Mouse (Mus musculus): ENCODE measurements around the gene Lyz1. TPM values are rescaled to one million over a fixed set of nuclear protein-coding genes. Genes with fewer than 3 reads are reported as not detected.
"Not testable (repeated sequence)": the region's sequence is repeated elsewhere in the genome, so short reads cannot be mapped to it uniquely, and the experiment has no call there.

Lyz1 gene
- polyA plus RNA-seq, 1 experiment from 2014 or later: not detected

- Histone ChIP-seq H3K4me3 (no peak overlapping the region), H3K4me2 (no peak overlapping the region), H3K27ac (replicated peaks) (no peak overlapping the region), H3K9ac (no peak overlapping the region), H3K9me3 (no peaks in the 10 kb centered on the region), H3K36me3 (no peaks in the 10 kb centered on the region), H3K27me3 (no peaks in the 10 kb centered on the region), H3K4me1 (replicated peaks) (no peaks in the 10 kb centered on the region)
- WGBS: 94% methylated on average over 5 of the region's 5 CpGs
- ATAC-seq (ENCODE audit: low FRiP score, low read depth): no peak
These were observed 11.7 kb upstream of the Lyz1 start for GRCm38 (mm10) chr10:117304371-117304770.

- ATAC-seq (ENCODE audit: low FRiP score, low read depth): no peak
- no peak overlapping the region for H3K4me2 ChIP-seq
- H3K27me3 ChIP-seq: no peaks in the 10 kb centered on the region
- WGBS: 85% methylated on average over 1 of the region's 1 CpGs
- H3K9ac ChIP-seq: no peak overlapping the region
- H3K9me3 ChIP-seq: no peaks in the 10 kb centered on the region
- H3K27ac ChIP-seq (replicated peaks): no peak overlapping the region
- no peak overlapping the region for H3K4me3 ChIP-seq
- no peaks in the 10 kb centered on the region for H3K36me3 ChIP-seq
- no peaks in the 10 kb centered on the region for H3K4me1 ChIP-seq (replicated peaks)
These were observed 9.0 kb upstream of the Lyz1 start for GRCm38 (mm10) chr10:117301688-117302087.

- Histone ChIP-seq H3K9ac (no peak overlapping the region), H3K4me2 (no peak overlapping the region), H3K36me3 (no peaks in the 10 kb centered on the region), H3K9me3 (no peaks in the 10 kb centered on the region), H3K4me1 (replicated peaks) (no peaks in the 10 kb centered on the region), H3K27me3 (no peaks in the 10 kb centered on the region), H3K4me3 (no peak overlapping the region), H3K27ac (replicated peaks) (no peak overlapping the region)
- no peak for ATAC-seq (ENCODE audit: low FRiP score, low read depth)
- WGBS: 81% methylated on average over 5 of the region's 5 CpGs
These were observed 7.3 kb upstream of the Lyz1 start for GRCm38 (mm10) chr10:117299901-117300520.

GRCm38 (mm10) chr10:117299106-117299505, 6.4 kb upstream of the Lyz1 start:
- Histone ChIP-seq H3K9ac (no peak overlapping the region), H3K36me3 (no peaks in the 10 kb centered on the region), H3K27ac (replicated peaks) (no peak overlapping the region), H3K27me3 (no peaks in the 10 kb centered on the region), H3K4me2 (no peak overlapping the region), H3K9me3 (no peaks in the 10 kb centered on the region), H3K4me3 (no peak overlapping the region), H3K4me1 (replicated peaks) (no peaks in the 10 kb centered on the region)
- WGBS: 96% methylated on average over 4 of the region's 4 CpGs
- ATAC-seq (ENCODE audit: low FRiP score, low read depth): no peak

- Histone ChIP-seq H3K27me3 (no peaks in the 10 kb centered on the region), H3K4me1 (replicated peaks) (no peaks in the 10 kb centered on the region), H3K4me2 (no peak overlapping the region), H3K36me3 (no peaks in the 10 kb centered on the region), H3K27ac (replicated peaks) (no peak overlapping the region), H3K9ac (no peak overlapping the region), H3K4me3 (no peak overlapping the region), H3K9me3 (no peaks in the 10 kb centered on the region)
- WGBS: 89% methylated on average over 6 of the region's 6 CpGs
- no peak for ATAC-seq (ENCODE audit: low FRiP score, low read depth)
These were observed 5.7 kb upstream of the Lyz1 start for GRCm38 (mm10) chr10:117298336-117298735.

- not testable (repeated sequence) for H3K4me1 ChIP-seq (replicated peaks); H3K36me3 ChIP-seq; H3K9ac ChIP-seq; H3K4me3 ChIP-seq; H3K27me3 ChIP-seq; H3K9me3 ChIP-seq; H3K4me2 ChIP-seq; ATAC-seq (ENCODE audit: low FRiP score, low read depth); H3K27ac ChIP-seq (replicated peaks)
- WGBS: 84% methylated on average over 6 of the region's 6 CpGs
These were observed 1.7 kb downstream of the Lyz1 start for GRCm38 (mm10) chr10:117290936-117291335.

- H3K4me1 ChIP-seq (replicated peaks): no peaks in the 10 kb centered on the region
- no peak overlapping the region for H3K9ac ChIP-seq
- H3K27me3 ChIP-seq: no peaks in the 10 kb centered on the region
- no peak for ATAC-seq (ENCODE audit: low FRiP score, low read depth)
- WGBS: 55% methylated on average over 6 of the region's 6 CpGs
- no peaks in the 10 kb centered on the region for H3K9me3 ChIP-seq
- no peak overlapping the region for H3K27ac ChIP-seq (replicated peaks)
- H3K36me3 ChIP-seq: no peaks in the 10 kb centered on the region
- no peak overlapping the region for H3K4me2 ChIP-seq
- H3K4me3 ChIP-seq: no peak overlapping the region
These were observed 2.4 kb downstream of the Lyz1 start for GRCm38 (mm10) chr10:117290046-117290870.

GRCm38 (mm10) chr10:117289034-117289505, 3.6 kb downstream of the Lyz1 start:
- ATAC-seq (ENCODE audit: low FRiP score, low read depth): not testable (repeated sequence)

GRCm38 (mm10) chr10:117288197-117289033, 4.3 kb downstream of the Lyz1 start:
- Histone ChIP-seq H3K27ac (replicated peaks) (no peak overlapping the region), H3K4me3 (no peak overlapping the region), H3K36me3 (no peaks in the 10 kb centered on the region), H3K27me3 (no peaks in the 10 kb centered on the region), H3K4me2 (no peak overlapping the region), H3K9ac (no peak overlapping the region), H3K9me3 (no peaks in the 10 kb centered on the region), H3K4me1 (replicated peaks) (no peaks in the 10 kb centered on the region)
- no peak for ATAC-seq (ENCODE audit: low FRiP score, low read depth)
- 94% methylated on average over 9 of the region's 9 CpGs for WGBS

More at GRCm38 (mm10) chr10:117289034-117289505, 3.6 kb downstream of the Lyz1 start:
- H3K36me3 ChIP-seq; H3K4me3 ChIP-seq; H3K4me1 ChIP-seq (replicated peaks); H3K9me3 ChIP-seq; H3K4me2 ChIP-seq; H3K27ac ChIP-seq (replicated peaks); H3K9ac ChIP-seq; H3K27me3 ChIP-seq: not testable (repeated sequence)
- WGBS: 74% methylated on average over 5 of the region's 5 CpGs

GRCm38 (mm10) chr10:117287226-117287850, 5.3 kb downstream of the Lyz1 start:
- Histone ChIP-seq H3K27me3 (no peaks in the 10 kb centered on the region), H3K9ac (no peak overlapping the region), H3K4me1 (replicated peaks) (no peaks in the 10 kb centered on the region), H3K4me2 (no peak overlapping the region), H3K27ac (replicated peaks) (no peak overlapping the region), H3K36me3 (no peaks in the 10 kb centered on the region), H3K4me3 (no peak overlapping the region), H3K9me3 (no peaks in the 10 kb centered on the region)
- 87% methylated on average over 3 of the region's 3 CpGs for WGBS
- no peak for ATAC-seq (ENCODE audit: low FRiP score, low read depth)

- Histone ChIP-seq H3K27me3 (no peaks in the 10 kb centered on the region), H3K4me2 (no peak overlapping the region), H3K36me3 (no peaks in the 10 kb centered on the region), H3K4me1 (replicated peaks) (no peaks in the 10 kb centered on the region), H3K27ac (replicated peaks) (no peak overlapping the region), H3K4me3 (no peak overlapping the region), H3K9ac (no peak overlapping the region), H3K9me3 (no peaks in the 10 kb centered on the region)
- ATAC-seq (ENCODE audit: low FRiP score, low read depth): no peak
- 86% methylated on average over 6 of the region's 6 CpGs for WGBS
These were observed 6.2 kb downstream of the Lyz1 start for GRCm38 (mm10) chr10:117286366-117286970.
